Mouse (Mus musculus) left cerebral cortex, adult 2 months (tissue): ENCODE measurements around the gene Sh3d21. TPM values are rescaled to one million over a fixed set of nuclear protein-coding genes. Genes with fewer than 3 reads are reported as not detected.

Source experiments
- DNase-seq, 2 experiments: peaks; one replicate each; pipeline ENCODE4 v3.0.0; 2021 to 2022; ENCODE audit warnings: low spot score in 2 of 2, mixed read lengths in 1 of 2; ENCODE audit errors: extremely low spot score in 1 of 2
- H3K27ac ChIP-seq: fragments of 200-600 bp; 2 replicates; pipeline ENCODE4 v1.8.1; 2022
- H3K4me3 ChIP-seq: fragments of 200-600 bp; 2 replicates; pipeline ENCODE4 v1.8.1; 2022
- CTCF ChIP-seq: fragments of 200-600 bp; IDR thresholded peaks from 2 replicates; pipeline ENCODE4 v1.8.1; 2022; ENCODE audit warnings: antibody characterized with exemption, mild to moderate bottlenecking, moderate library complexity
- intact Hi-C: fragments of 180-260 bp; cut with DNase I; formaldehyde crosslinking; loops from one replicate; pipeline ENCODE4 v1.15.1; 2025
- long read RNA-seq, 2 experiments: library from polyadenylated mRNA; stranded (forward); transcript quantifications; one replicate each; pipeline ENCODE4 v2.0.0; 2021; ENCODE audit warnings: borderline mapping rate in 2 of 2
- total RNA-seq, 2 experiments: library from RNA; stranded (reverse); gene quantifications; 2 replicates each; pipeline ENCODE4 v1.2.3; 2021

Gene Sh3d21
- total RNA-seq: 1 to 10 TPM in 1 of 2 experiments, under 1 TPM in 1; 0.86 to 1.1 TPM
- long read RNA-seq, experiment 1, partial matches to known transcripts: 2 of 3 reads
- long read RNA-seq, experiment 1, other reads (novel, unspliced or antisense): 1 of 3 reads
- long read RNA-seq, experiment 2, partial matches to known transcripts: 2 of 2 reads
- long read RNA-seq, experiment 2, other reads (novel, unspliced or antisense): 0 of 2 reads

GRCm38 (mm10) chr4:126163067-126163659 lies at the start of gene Sh3d21:
Gene Sh3d21, minus strand, starts transcription at chr4:126163491.
- DNase-seq: no peak
- Histone ChIP-seq H3K27ac (peak within 1 kb of the TSS; percentile 71), H3K4me3 (peak within 1 kb of the TSS; percentile 71)
- intact Hi-C loops: loop anchor here (5.0 kb wide), 1 partner anchor 76 kb away; no protein-coding TSS in a partner anchor
- no peak for TF ChIP-seq CTCF

- no peak for TF ChIP-seq CTCF
- H3K4me3 ChIP-seq: no peak overlapping the region
- no peak for DNase-seq
- no peak overlapping the region for H3K27ac ChIP-seq
- intact Hi-C loops: no loop called here
Measured at GRCm38 (mm10) chr4:126207081-126207480, 43.8 kb upstream of the Sh3d21 start.

- intact Hi-C loops: no loop called here
- Histone ChIP-seq H3K27ac (no peak overlapping the region), H3K4me3 (no peak overlapping the region)
- DNase-seq: no peak
- no peak for TF ChIP-seq CTCF
Measured at GRCm38 (mm10) chr4:126205386-126205785, 42.1 kb upstream of the Sh3d21 start.

GRCm38 (mm10) chr4:126204661-126205230 lies 41.5 kb upstream of the Sh3d21 start:
- no peak for TF ChIP-seq CTCF
- DNase-seq: no peak
- H3K4me3 ChIP-seq: no peak overlapping the region
- intact Hi-C loops: no loop called here
- no peak overlapping the region for H3K27ac ChIP-seq

GRCm38 (mm10) chr4:126204016-126204415 lies 40.7 kb upstream of the Sh3d21 start:
- Histone ChIP-seq H3K27ac (peak overlapping the region; percentile 98; the same call in 1 of the 2 replicates), H3K4me3 (no peak overlapping the region)
- DNase-seq: no peak
- intact Hi-C loops: no loop called here
- TF ChIP-seq CTCF: no peak

GRCm38 (mm10) chr4:126203336-126203895 lies 40.1 kb upstream of the Sh3d21 start:
- DNase-seq: no peak
- Histone ChIP-seq H3K4me3 (peak overlapping the region; percentile 73), H3K27ac (peak overlapping the region; percentile 98)
- no peak for TF ChIP-seq CTCF
- intact Hi-C loops: loop anchor here (1.0 kb wide), 1 partner anchor 59 kb away; the partner anchor contains the start of gene Trappc3

GRCm38 (mm10) chr4:126202303-126203181 lies 39.3 kb upstream of the Sh3d21 start, which contains the start of gene Thrap3:
Gene Thrap3, minus strand, starts transcription at chr4:126202760.
- intact Hi-C loops: loop anchor here (1.0 kb wide), 1 partner anchor 60 kb away; the partner anchor contains the start of gene Trappc3
- peak within 1 kb of the TSS; percentile 73 for H3K4me3 ChIP-seq
- peak within 1 kb of the TSS; percentile 99 for H3K27ac ChIP-seq
- DNase-seq: peak; percentile 99
- no peak for TF ChIP-seq CTCF

GRCm38 (mm10) chr4:126201514-126202302 lies 38.4 kb upstream of the Sh3d21 start:
- H3K4me3 ChIP-seq: peak overlapping the region; percentile 73
- H3K27ac ChIP-seq: peak overlapping the region; percentile 99
- intact Hi-C loops: no loop called here
- peak; percentile 24 for TF ChIP-seq CTCF
- no peak for DNase-seq

- H3K4me3 ChIP-seq: peak overlapping the region; percentile 73
- peak overlapping the region; percentile 28; the same call in 1 of the 2 replicates for H3K27ac ChIP-seq
- TF ChIP-seq CTCF: no peak
- intact Hi-C loops: no loop called here
- DNase-seq: no peak
Measured at GRCm38 (mm10) chr4:126200656-126201055, 37.4 kb upstream of the Sh3d21 start.

GRCm38 (mm10) chr4:126200036-126200435 lies 36.7 kb upstream of the Sh3d21 start:
- TF ChIP-seq CTCF: no peak
- H3K4me3 ChIP-seq: no peak overlapping the region
- intact Hi-C loops: no loop called here
- DNase-seq: no peak
- H3K27ac ChIP-seq: no peak overlapping the region

GRCm38 (mm10) chr4:126199556-126199955 lies 36.3 kb upstream of the Sh3d21 start:
- Histone ChIP-seq H3K27ac (no peak overlapping the region), H3K4me3 (no peak overlapping the region)
- DNase-seq: no peak
- intact Hi-C loops: no loop called here
- no peak for TF ChIP-seq CTCF
